Mouse (Mus musculus) cortical plate, adult 2 months (tissue): ENCODE results near the gene Gm2974. TPM values are rescaled to one million over a fixed set of nuclear protein-coding genes. Genes with fewer than 3 reads are reported as not detected.
"Not testable (repeated sequence)": the region's sequence is repeated elsewhere in the genome, so short reads cannot be mapped to it uniquely, and the experiment has no call there.

Experiments
- H3K27ac ChIP-seq: fragments of 200-500 bp; 2 replicates; pipeline ENCODE4 v1.5.1; 2012; ENCODE audit warnings: low read length, control low read depth, inconsistent platforms; ENCODE audit not compliant: insufficient read depth
- H3K4me1 ChIP-seq: fragments of 200-500 bp; 2 replicates; pipeline ENCODE4 v1.6.1; 2011; ENCODE audit warnings: low read length; ENCODE audit not compliant: control insufficient read depth, insufficient read depth
- H3K4me3 ChIP-seq: fragments of 200-500 bp; 2 replicates; pipeline ENCODE4 v1.5.1; 2011; ENCODE audit warnings: mild to moderate bottlenecking, low read length, control low read depth; ENCODE audit not compliant: insufficient read depth
- polyA plus RNA-seq: library from polyadenylated mRNA; depleted of rRNA; stranded (reverse); fragments of >200 nt; gene quantifications from 2 replicates; pipeline ENCODE4 v1.2.3, GENCODE M21; 2012; rRNA removed

Gm2974 gene
- polyA plus RNA-seq, result 0.81 and 1.1 TPM in 2 replicates

GRCm38 (mm10) chr14:4182491-4183210, at the start of gene Gm2974:
Gene Gm2974, plus strand, starts transcription at chr14:4182576.
- not testable (repeated sequence) for H3K4me1 ChIP-seq, H3K27ac ChIP-seq
- peak within 1 kb of the TSS; percentile 45 for H3K4me3 ChIP-seq

DNA sequence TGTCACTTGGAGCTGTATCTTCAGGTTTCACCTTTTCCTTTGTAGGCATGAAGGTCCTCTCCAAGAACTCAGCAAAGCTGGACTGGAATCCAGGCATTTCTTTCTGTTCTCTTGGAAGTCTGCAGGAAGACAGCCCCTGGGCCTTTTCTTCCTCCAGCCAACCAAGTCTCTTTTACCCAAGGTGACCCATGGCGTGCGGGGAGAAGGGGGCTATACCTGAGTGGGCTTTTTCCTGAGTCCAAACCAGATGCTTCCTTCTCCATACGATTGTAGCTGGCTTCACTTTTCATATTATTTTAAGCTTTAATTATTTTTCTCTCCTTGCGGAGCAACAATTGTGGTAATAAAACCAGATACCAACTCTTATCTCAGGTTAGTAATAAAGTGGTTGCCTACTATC, 40.7 kb upstream of the Gm2974 start:
- H3K27ac ChIP-seq, H3K4me1 ChIP-seq, H3K4me3 ChIP-seq: not testable (repeated sequence)

DNA sequence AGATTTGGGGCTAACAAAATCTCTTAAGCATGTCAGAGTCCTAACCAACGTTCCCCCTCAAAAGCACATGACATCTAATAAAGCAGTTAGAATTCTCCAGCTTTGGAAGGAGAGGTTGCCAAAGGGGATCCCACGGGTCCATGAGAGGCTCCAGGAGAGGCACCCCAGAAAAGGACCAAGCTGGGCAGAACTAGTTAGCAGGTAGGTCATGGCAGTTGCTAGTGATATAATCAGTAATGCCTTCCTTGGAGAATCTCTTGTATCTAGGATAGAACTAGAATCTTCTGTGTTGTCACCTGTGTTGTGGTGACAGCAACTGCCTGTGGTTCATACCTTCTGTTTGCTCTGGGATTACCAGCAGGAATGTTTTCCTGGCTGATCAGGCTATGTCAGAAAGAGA, 17.6 kb upstream of the Gm2974 start, which contains the start of gene Gm3127:
Gm3127 (plus strand) TSS at position 301 of the 400 bp plus-strand sequence.
- not testable (repeated sequence) for H3K4me1 ChIP-seq, H3K27ac ChIP-seq, H3K4me3 ChIP-seq

DNA sequence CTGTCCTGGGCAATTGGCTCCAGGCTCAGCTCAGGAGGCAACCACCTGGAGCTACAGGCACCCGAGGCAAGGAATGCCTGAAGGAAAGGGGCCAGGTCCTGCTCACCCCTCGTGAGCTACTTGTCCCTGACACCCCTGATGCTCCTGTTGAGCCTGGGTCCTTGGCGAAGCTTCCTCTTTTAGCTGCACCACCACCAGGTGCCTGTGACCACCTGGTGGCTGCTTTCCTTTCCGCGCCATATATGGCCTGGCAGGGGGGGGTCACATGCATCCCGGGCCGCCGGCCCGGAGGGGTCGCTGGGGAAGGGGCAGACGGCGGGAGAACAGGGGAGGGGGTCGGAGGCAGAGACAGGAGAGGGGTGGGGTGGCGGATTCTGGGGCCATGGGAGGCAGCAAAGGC, 346 bp upstream of the Gm2974 start:
- peak overlapping the region; percentile 45; the same call in 1 of the 2 replicates for H3K4me3 ChIP-seq
- H3K27ac ChIP-seq, H3K4me1 ChIP-seq: not testable (repeated sequence)

DNA sequence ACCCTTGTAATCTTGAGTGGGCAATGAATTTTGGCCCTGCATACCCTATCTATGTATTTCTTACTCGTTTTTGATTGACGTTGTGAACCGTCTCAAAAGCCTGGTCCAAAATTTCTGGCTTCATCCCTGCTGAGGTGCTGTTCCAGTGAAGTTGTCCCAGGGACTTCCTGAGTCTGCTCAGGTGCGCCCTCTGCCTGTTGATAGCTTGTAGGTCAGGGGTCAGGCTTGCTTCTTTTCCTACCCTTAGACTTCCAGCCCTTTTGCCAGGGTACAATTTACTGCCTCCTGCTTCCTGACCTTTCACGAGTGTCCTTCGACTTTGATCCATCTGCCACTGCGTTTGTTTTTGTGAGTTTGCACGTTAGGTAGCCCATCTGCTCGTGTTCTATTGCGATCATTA, 999 bp downstream of the Gm2974 start:
- not testable (repeated sequence) for H3K4me1 ChIP-seq, H3K4me3 ChIP-seq

GRCm38 (mm10) chr14:4249331-4249730, 67.0 kb downstream of the Gm2974 start, which contains the start of gene Gm3138:
Gene Gm3138, plus strand, starts transcription at chr14:4249631.
- not testable (repeated sequence) for H3K4me1 ChIP-seq, H3K4me3 ChIP-seq, H3K27ac ChIP-seq

More for the DNA sequence above, 999 bp downstream of the Gm2974 start:
- H3K27ac ChIP-seq, result not testable (repeated sequence)

Other genes with a start within 250 kb of the Gm2974 start
- gene Gm3095, start 219.0 kb upstream of the Gm2974 start, polyA plus RNA-seq, result 0.35 and 0.66 TPM in 2 replicates
- not detected in 2 replicates for gene Gm3099, start 184.2 kb upstream of the Gm2974 start, polyA plus RNA-seq
- 0.17 and 0.25 TPM in 2 replicates for gene Gm5796, start 158.6 kb upstream of the Gm2974 start, polyA plus RNA-seq
- not detected in 2 replicates for gene Gm3115, start 98.5 kb upstream of the Gm2974 start, polyA plus RNA-seq
- 0.90 and 1.1 TPM in 2 replicates for gene Gm8108, start 72.0 kb upstream of the Gm2974 start, polyA plus RNA-seq
- gene Gm3127, start 17.5 kb upstream of the Gm2974 start, polyA plus RNA-seq, result not detected in 2 replicates
- not detected in 2 replicates for gene Gm3138, start 67.1 kb downstream of the Gm2974 start, polyA plus RNA-seq
- not detected in 2 replicates for gene Gm3149, start 134.7 kb downstream of the Gm2974 start, polyA plus RNA-seq
- 0.50 and 0.81 TPM in 2 replicates for gene 2610042L04Rik, start 152.2 kb downstream of the Gm2974 start, polyA plus RNA-seq
- not detected in 2 replicates for gene Gm3159, start 214.9 kb downstream of the Gm2974 start, polyA plus RNA-seq
- 0.34 and 0.40 TPM in 2 replicates for gene Gm3164, start 232.9 kb downstream of the Gm2974 start, polyA plus RNA-seq
- gene Gm3173, start 248.4 kb downstream of the Gm2974 start, polyA plus RNA-seq, result 1.8 TPM in 1 of 2 replicates, not detected in the other